Mouse (Mus musculus): ENCODE measurements around the gene Ncbp3. TPM values are rescaled to one million over a fixed set of nuclear protein-coding genes. Genes with fewer than 3 reads are reported as not detected.
A peak's percentile ranks its signal among the peaks of the same experiment; 100 is the strongest.
"Not testable (repeated sequence)": the region's sequence is repeated elsewhere in the genome, so short reads cannot be mapped to it uniquely, and the experiment has no call there.

The Ncbp3 gene
- total RNA-seq, 2 experiments from 2014 or later: 10.2 to 12.7 TPM

DNA sequence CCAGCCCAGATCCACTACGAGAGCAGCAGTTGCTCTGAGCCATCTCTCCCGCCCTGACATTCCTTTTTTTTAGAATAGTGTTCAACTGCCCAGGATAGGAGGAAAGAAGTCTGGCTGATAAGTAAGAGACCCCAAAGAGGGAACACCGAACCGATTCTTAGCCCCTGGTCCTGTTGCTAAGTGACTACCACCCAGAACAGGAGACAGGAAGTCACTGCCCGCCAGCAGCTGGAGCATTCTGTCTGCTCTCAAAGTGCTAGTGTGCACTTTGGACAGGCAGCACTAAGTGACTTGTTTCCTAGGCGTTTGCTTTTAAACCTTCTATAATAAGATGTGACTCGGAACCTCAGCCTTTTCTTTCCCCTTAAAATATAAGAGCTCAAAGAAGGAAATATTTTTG is 37.8 kb downstream of the Ncbp3 start:
- ATAC-seq (replicated peaks; ENCODE audit: poor library complexity): no peak

DNA sequence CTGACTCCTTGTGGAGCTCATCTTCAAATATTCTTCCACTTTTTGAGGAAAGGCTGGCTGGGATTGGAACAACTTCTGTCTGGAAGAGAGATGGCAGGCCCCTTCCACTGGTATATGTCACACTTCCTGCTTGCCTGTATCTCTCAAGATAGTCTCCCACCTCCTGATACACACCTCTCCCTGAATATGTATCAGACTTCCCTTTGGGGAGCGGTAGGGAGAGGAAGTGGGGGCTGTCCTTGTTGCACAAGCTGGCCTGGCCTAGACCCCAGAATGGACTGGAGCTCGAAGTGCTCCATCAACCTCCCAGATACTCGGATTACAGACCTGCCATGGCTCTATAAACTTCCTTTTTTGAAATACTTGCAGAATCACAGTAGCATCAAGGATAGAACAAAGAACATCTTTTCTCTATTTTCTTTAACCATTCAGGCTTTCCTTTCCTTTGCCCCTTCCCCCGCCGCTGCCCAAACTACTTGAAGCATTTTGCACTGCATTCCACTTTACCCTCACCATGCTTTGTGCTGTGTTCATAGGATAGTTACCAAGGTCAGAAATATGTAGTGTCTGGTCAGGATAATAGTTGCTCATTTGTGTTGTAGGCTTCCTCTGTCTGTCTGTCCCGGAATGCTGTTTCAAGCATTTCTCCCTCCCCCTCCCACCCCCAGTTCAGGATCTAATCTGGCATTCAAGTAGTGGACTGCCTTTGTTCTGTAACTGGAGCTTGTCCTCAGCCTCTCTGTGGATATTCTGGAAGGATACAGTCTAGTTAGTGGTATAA is 40.3 kb downstream of the Ncbp3 start:
- ATAC-seq (replicated peaks; ENCODE audit: poor library complexity): peak; percentile 53; the same call in 1 of the 2 replicates

DNA sequence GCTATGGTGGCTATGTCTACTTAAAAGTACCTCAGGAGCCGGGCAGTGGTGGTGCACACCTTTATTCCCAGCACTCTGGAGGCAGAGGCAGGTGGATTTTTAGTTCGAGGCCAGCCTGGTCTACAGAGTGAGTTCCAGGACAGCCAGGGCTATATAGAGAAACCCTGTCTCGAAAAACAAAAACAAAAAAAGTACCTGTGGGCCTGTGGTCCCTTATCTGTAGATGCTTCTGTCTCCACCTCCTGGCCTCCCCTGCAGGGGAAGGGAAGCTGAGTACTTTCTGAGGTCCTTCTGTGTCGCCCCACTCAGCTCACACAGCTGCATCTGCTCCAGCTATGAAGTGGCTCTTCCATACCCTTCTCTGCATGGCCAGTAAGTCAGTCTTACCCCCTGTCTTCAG is 42.7 kb downstream of the Ncbp3 start, which contains the start of gene Itgae:
TSS of gene Itgae (plus strand) at position 301 of the 400 bp plus-strand sequence.
- no peak for ATAC-seq (replicated peaks; ENCODE audit: poor library complexity)

DNA sequence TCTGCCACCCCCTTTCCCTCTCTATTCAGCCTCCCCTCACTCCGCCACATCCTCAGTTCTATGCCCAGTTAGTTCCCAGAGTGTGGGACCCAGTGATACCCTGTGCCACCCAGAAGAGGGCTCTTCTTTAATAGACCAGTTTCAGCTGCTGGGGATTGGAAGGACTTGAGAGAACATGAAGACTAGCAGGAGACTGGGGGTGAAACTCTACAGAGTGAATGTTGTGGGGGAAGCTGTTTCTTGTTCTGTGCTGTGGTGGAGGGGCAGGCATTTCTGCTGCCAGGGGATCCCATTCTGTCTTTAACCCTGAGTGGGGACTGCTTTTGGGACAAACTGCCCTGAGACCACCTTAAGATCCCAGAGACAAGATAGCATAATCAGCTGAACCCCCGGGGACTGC is 43.2 kb downstream of the Ncbp3 start:
- no peak for ATAC-seq (replicated peaks; ENCODE audit: poor library complexity)

DNA sequence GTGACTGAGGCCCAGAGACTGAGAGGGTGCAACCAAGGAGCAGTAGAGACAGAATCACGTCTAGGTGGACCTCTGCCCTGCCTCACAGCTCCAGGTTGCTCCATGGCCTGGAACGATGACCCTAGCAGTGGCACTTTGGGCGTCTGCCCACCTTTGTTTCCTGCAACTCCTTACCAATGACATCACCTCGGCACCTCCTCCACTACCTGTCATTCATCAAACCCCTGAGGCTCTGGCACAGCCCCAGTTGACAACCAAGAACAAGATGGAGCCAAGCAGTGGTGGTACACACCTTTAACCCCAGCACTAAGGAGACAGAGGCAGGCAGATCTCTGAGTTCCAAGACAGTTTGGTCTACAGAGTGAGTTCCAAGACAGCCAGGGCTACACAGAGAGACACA is 44.5 kb downstream of the Ncbp3 start:
- ATAC-seq (replicated peaks; ENCODE audit: poor library complexity): no peak

DNA sequence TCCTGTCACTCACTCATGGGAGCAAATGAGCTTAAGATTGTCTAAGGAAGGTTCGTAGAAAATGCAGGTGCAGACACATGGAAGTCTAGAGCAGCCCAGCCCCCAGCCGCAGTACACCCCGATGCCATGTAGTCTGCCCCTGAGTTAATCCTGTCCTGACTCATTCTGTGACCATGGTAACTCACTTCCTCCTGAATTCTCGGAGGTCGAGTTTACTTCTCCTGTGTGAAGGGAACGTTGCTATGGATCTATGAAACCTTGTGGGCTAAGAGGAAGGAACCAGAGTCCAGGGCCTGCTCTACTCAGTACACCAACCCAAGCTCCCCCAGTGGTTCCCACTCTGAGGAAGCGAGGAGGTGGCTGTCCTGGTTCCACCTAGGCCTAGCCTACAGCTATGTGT is 45.3 kb downstream of the Ncbp3 start:
- ATAC-seq (replicated peaks; ENCODE audit: poor library complexity): peak; percentile 82

DNA sequence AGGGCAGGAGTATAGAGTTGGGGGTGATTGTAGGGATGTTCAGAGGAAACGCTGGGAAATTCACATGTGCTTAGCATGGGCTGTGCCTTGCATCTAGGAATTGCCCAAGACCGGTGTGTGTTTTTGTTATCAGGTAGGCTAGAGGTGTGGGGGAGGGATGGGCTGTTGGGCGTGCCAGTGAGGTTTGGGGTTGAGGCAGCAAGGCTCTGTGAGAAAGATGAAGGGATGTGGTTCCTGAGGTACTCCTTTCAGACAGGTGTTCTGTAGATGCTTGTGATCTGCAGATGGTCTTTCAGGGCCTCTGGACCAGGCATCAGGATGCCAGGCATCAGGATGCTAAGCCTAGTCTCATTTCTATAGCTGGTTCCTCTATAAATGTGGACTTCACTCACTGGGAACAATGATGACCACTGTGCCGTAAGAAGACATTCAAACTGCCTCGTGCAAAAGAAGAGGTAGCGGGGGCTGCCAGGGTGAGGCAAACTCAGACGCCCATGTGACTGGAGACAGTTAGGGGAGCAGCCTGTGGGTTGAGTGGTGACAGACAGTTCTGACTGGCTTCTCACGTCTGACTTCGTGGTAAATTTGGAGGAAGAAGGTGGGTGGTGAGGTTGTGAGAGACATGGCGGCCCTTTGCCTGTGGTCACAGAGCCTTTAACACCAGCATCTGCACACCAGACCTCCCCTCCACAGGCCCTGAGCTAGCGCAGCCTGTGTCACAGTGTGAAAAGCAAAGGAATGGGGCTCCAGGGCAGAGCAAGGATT is 46.8 kb downstream of the Ncbp3 start:
- peak; percentile 35; the same call in 1 of the 2 replicates for ATAC-seq (replicated peaks; ENCODE audit: poor library complexity)

DNA sequence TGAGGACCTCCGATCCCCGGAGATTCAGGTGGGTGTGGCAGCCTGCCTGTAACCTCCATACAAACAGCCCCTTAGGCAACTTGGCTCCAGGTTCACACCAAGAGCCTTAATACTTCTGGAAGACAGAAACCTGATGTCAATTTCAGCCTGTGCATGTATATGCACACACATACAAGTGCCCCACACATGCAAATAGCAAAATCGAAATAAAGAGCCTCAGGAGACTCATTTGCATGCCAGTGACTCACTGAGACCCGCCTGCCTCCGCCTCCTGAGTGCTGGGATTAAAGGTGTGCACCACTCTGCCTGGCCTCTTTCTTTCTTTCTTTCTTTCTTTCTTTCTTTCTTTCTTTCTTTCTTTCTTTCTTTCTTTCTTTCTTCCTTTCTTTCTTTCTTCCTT is 51.3 kb downstream of the Ncbp3 start:
- no peak for ATAC-seq (replicated peaks; ENCODE audit: poor library complexity)

DNA sequence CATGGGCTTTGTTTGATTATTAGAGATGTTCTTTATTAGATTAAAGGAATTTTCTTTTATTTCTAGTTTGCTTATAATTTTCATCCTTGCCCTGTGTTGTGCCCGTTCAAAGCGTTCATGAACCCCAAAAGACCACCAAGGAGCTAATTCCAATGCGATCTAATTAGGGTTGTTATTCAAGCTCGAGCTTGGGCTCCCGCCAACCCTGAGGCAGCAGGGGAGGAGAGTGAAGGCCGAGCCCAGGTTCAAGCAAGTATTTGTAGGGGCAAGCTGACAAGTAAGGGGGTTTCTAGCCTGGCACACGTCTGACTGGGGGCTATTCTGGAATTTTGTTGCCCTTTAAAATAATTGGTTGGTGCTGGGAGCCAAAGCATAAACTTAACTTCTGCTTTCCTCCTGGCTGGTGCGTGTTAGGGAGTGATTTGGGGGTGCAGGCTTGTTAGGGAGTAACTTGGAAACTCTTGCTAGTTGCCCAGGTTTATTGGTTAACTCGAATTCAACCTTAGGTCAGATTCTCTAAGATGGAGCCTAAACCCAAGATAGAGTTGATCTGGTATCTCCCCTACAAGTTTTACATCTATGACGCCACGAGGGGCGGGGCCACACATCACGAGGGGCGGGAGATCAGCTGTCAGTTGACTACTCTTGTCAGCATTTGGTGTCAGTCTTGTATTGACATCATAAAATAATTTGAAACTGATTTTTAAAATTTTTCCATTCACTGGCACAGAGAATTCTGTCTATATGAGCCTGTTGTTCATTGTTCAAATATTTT is 52.6 kb downstream of the Ncbp3 start:
- ATAC-seq (replicated peaks; ENCODE audit: poor library complexity): no peak

DNA sequence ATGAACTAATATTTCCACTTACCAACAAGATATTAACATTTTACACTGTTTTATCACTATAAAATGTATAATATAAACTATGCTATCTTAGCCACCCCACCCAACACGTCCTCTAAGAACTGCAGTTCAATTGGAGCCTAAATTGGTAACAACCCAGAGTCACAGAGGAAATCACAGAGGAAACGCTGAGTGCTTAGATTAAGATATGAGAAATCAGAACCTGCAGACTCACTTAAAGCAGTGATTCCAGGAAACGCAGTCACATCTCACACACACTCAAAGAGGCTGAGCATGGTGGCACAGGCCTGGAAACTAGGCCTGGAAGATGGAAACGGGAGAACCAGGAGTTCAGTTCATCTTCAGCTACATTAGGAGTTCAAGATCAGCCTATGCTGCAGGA is 53.7 kb downstream of the Ncbp3 start:
- ATAC-seq (replicated peaks; ENCODE audit: poor library complexity): no peak

DNA sequence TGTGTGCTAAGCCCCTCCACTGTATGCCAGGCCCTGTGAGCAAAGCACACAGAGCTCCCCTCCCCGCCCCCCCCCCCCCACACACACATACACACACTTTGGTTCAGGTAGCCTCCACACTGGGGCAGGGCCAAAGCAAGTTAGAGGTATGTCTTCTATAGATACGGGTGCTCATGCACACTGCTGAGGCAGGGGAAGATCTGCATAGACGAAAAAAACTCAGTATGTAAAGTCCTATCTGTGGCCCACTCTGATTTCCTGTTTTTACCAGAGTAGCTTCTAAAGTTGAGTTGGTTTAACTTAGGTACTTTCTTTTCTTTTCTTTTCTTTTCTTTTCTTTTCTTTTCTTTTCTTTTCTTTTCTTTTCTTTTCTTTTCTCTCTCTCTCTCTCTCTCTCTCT is 57.7 kb downstream of the Ncbp3 start:
- no peak for ATAC-seq (replicated peaks; ENCODE audit: poor library complexity)

DNA sequence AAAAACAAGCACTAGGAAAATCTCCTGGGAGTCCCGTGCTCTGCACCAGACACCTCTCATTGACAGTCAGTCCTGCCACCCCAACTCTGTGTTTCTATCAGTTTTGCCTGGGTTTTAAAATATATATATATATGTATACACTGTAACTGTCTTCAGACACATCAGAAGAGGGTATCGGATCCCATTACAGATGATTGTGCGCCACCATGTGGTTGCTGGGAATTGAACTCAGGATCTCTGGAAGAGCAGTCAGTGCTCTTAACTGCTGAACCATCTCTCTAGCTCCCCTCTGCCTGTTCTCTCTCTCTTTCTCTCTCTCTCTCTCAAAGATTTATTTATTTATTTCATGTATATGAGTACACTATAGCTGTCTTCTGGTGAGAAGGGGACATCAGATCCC is 59.8 kb downstream of the Ncbp3 start:
- not testable (repeated sequence) for ATAC-seq (replicated peaks; ENCODE audit: poor library complexity)

DNA sequence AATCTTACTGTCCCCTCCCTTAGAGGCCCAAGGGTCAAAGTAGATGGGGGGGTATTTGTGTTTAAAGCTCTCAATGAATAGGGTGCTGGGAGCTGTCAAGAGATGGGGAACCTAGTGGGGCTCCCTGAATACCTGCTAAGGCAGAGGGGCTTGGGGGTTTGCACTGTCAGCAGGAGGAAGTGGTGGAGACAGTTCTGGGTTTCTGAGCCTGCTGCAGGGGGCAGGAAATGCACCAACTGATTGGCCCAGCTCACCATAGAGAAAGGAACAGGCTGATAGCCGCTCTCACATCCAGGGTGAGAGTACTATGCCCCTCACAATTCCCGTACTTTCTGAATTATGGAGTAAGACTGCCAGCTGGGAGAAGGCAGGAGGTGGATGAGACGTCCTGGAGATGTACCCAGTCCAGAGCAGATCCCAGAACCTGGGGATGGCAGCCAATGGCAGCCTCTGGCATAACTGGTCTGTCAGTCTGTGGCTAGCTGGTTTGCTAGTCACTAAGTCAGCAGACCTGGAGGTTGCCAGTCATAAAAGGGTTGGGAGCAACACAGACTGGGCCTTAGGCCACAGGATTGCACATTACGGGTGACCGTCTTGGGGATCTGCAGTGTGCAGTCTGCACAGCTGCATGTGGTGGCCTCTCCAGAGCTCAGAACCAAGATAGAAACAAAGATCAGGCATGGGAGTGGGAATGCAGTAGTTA is 60.8 kb downstream of the Ncbp3 start:
- ATAC-seq (replicated peaks; ENCODE audit: poor library complexity): peak; percentile 69

DNA sequence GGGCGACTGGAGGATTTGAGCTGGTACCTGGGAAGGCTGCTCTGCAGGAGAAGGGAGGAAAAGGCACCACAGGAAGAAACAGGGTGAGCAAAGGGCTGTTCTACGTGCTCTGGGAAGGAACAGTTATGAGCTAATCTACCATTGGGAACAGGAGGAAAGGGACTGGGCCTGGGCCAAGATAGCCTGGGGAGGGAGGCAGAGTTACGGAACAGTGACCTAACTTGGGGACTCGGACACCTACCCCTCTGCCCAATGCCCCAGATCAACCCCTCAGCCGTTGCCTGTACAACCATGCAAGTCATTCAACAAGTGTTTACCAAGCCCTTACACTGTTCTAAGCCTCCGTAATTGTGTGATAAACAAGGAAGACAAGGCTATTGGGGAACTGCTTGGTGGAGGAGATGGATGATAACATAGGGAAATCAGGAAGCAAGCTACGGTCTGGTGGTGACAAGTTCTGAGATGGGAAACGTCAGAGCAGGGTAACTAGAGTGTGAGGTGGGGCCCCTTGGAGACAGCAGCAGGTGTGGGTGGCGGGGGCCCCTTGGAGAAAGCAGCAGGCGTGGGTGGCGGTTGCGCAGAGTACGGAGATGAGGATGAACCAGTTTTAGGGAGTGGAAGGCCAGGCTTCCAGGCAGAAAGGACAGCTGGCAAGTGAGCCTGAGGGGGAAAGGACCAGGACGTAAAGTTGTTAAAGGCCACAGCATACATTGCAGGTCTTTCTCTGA is 61.5 kb downstream of the Ncbp3 start:
- ATAC-seq (replicated peaks; ENCODE audit: poor library complexity): peak; percentile 33

DNA sequence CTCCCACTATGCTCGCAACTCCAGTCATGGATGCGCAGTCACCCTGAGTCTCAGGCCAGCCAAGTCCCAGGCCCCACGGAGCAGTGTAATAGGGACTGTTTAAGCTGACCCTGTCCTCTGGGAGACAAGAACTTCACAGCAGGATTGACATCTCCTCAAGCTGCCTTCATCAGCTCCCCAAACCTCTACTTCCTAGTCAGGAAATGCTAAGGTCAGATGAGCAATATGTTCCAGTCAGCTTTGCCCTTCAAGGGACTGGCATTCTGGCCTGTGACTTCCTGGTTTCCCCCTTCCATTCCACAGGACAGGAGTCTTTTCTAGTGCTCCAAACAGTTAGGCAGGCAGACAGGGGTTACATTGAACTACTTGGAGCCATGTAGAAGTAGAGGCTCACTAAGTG is 62.4 kb downstream of the Ncbp3 start:
- ATAC-seq (replicated peaks; ENCODE audit: poor library complexity): no peak

DNA sequence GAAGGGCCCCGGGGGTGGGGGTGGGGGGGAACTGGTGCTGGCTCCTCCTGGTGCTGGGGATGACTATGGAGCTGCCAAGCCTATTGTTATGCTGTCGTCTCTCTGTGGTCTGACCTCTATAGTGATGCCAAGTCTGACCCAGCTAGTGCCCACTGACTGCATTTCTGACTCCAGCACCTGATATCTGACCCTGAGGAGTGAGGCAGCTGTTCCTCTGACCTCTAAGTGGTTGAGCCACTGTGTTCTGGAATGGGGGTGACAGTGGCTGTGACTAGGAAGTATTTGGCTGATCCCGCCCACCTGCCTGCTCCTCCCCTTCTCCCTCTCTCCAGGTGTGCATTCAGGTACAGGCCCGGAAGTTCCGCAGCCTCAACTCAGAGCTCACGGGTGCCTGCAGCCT is 63.8 kb downstream of the Ncbp3 start:
- ATAC-seq (replicated peaks; ENCODE audit: poor library complexity): no peak

DNA sequence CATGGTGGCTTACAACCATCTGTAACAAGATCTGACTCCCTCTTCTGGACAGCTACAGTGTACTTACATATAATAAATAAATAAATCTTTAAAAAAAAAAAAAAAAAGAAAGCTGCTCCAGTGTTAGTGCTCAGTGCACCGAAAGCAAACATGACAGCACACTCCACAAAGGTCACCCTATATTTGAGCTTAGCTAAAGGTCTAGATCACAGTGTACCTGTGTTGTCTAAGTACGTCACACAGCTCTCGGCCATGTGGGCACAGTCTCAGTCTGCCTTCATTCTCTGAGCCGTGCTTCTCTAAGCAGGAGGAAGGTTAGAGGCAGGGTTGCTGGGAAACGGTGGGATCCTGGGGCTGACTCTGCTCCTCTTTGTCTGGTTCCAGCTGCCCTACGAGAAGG is 78.9 kb downstream of the Ncbp3 start:
- no peak for ATAC-seq (replicated peaks; ENCODE audit: poor library complexity)

DNA sequence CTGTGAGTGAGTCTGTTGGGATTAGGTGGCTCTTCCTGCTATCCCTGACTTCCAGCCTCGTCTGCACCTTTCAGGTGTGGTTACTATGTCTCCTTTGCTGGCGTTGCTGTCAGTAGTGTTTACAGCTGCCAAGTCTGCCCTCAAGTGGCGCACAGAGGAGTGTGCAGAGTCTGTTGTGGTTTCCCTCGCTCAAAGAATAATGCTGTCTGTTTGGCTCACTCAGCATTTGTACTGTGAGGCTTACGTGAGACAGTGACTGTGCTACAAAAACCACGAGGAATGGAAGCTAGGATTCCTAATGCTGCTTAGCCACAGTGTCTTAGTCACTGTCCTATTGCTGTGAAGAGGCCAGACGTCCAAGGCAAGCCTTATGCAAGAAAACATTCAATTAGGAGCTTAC is 83.4 kb downstream of the Ncbp3 start:
- peak; percentile 87 for ATAC-seq (replicated peaks; ENCODE audit: poor library complexity)

DNA sequence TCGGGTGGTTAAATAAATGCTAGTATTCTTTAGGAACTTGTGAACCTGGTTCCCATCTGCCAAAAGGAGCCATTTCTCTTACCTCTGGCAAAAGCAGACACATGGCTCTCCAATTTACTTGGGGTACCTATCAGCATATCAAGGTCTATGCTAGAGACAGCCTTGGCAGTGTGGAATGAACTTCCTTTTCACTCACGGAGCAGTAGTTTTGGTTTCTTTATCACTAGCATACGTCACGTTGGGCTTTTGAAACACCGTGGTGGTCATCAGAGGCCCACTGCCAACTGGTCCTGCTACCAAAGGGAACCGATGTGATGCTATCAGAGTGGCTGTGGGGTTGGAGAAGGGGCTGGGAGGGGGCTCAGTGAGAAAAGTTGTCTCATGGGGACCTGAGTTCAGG is 85.4 kb downstream of the Ncbp3 start:
- ATAC-seq (replicated peaks; ENCODE audit: poor library complexity): peak; percentile 29; the same call in 1 of the 2 replicates

DNA sequence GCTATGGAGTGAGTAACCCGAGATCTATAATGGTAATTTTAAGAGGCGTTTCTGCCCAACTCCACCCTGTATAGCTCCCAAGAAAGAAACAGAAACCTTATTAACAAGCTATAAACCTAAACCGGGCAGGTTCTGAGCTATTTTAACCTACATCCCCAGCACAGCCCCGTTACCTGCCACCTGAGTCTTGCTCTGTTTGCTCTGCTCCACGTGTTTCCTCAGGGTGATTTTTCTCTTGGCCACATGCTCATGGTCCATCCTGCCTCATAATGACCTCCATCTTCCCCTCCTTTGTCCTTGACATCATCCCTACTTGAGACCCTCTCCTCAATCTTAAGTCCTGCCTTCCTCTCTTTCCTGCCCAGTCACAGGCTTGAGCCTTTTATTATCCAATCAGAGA is 86.6 kb downstream of the Ncbp3 start:
- no peak for ATAC-seq (replicated peaks; ENCODE audit: poor library complexity)
